Mouse (Mus musculus): ENCODE measurements at regions not wholly inside any gene's neighbourhood (a gene's known extent, or its start where the extent isn't known, plus 50 kb on each side); places are given as distances from the start of the nearest gene placed in this dataset.

GRCm38 (mm10) chr8:109104798-109105326, 389.0 kb upstream of the Pmfbp1 start:
- no peaks in the 10 kb centered on the region for H3K9me3 ChIP-seq (ENCODE audit: control insufficient read depth, low read length)
- H3K27ac ChIP-seq (replicated peaks; ENCODE audit: low read depth, low read length), result peak overlapping the region; percentile 44; the same call in 1 of the 2 replicates
- no peak overlapping the region for H3K4me3 ChIP-seq (replicated peaks; ENCODE audit: low read length)
- DNase-seq (ENCODE audit: low spot score), result peak; percentile 37
- peak; percentile 57; the same call in 1 of the 2 replicates for ATAC-seq (ENCODE audit: low FRiP score, low read depth)
- peak overlapping the region; percentile 27; the same call in 1 of the 2 replicates for H3K4me2 ChIP-seq (replicated peaks; ENCODE audit: low read depth, low read length, severe bottlenecking)
- TF ChIP-seq POLR2A (IDR thresholded peaks at IDR 0.05; ENCODE audit: borderline replicate concordance, extremely low read depth, insufficient read depth, insufficient read length), result no peak
- 25% methylated on average over 6 of the region's 6 CpGs for WGBS
- H3K4me1 ChIP-seq (ENCODE audit: control insufficient read depth, insufficient read depth, low read length), result peaks cover 32% of the 10 kb centered on the region
- no peaks in the 10 kb centered on the region for H3K27me3 ChIP-seq (ENCODE audit: control insufficient read depth, insufficient read depth, low read length)
- H3K36me3 ChIP-seq (ENCODE audit: control insufficient read depth, insufficient read depth, low read length), result no peaks in the 10 kb centered on the region
- no peak overlapping the region for H3K9ac ChIP-seq (ENCODE audit: low read depth, low read length, severe bottlenecking)

GRCm38 (mm10) chr8:109105693-109106092, 388.1 kb upstream of the Pmfbp1 start:
- Histone ChIP-seq H3K27me3 (ENCODE audit: control insufficient read depth, insufficient read depth, low read length) (no peaks in the 10 kb centered on the region), H3K9me3 (ENCODE audit: control insufficient read depth, low read length) (no peaks in the 10 kb centered on the region), H3K27ac (replicated peaks; ENCODE audit: low read depth, low read length) (peak overlapping the region; percentile 16; the same call in 1 of the 2 replicates), H3K4me3 (replicated peaks; ENCODE audit: low read length) (no peak overlapping the region), H3K36me3 (ENCODE audit: control insufficient read depth, insufficient read depth, low read length) (no peaks in the 10 kb centered on the region), H3K9ac (ENCODE audit: low read depth, low read length, severe bottlenecking) (no peak overlapping the region), H3K4me1 (ENCODE audit: control insufficient read depth, insufficient read depth, low read length) (peaks cover 32% of the 10 kb centered on the region), H3K4me2 (replicated peaks; ENCODE audit: low read depth, low read length, severe bottlenecking) (peak overlapping the region; percentile 27)
- ATAC-seq (ENCODE audit: low FRiP score, low read depth) (no peak), DNase-seq (ENCODE audit: low spot score) (no peak)
- no peak for TF ChIP-seq POLR2A (IDR thresholded peaks at IDR 0.05; ENCODE audit: borderline replicate concordance, extremely low read depth, insufficient read depth, insufficient read length)
- WGBS, result 22% methylated on average over 6 of the region's 6 CpGs

GRCm38 (mm10) chr8:109106971-109107370, 386.9 kb upstream of the Pmfbp1 start:
- Histone ChIP-seq H3K9ac (ENCODE audit: low read depth, low read length, severe bottlenecking) (no peak overlapping the region), H3K4me3 (replicated peaks; ENCODE audit: low read length) (no peak overlapping the region), H3K27me3 (ENCODE audit: control insufficient read depth, insufficient read depth, low read length) (no peaks in the 10 kb centered on the region), H3K27ac (replicated peaks; ENCODE audit: low read depth, low read length) (no peak overlapping the region), H3K9me3 (ENCODE audit: control insufficient read depth, low read length) (no peaks in the 10 kb centered on the region), H3K4me1 (ENCODE audit: control insufficient read depth, insufficient read depth, low read length) (peaks cover 32% of the 10 kb centered on the region), H3K4me2 (replicated peaks; ENCODE audit: low read depth, low read length, severe bottlenecking) (peak overlapping the region; percentile 31), H3K36me3 (ENCODE audit: control insufficient read depth, insufficient read depth, low read length) (no peaks in the 10 kb centered on the region)
- WGBS, result 43% methylated on average over 9 of the region's 9 CpGs
- no peak for TF ChIP-seq POLR2A (IDR thresholded peaks at IDR 0.05; ENCODE audit: borderline replicate concordance, extremely low read depth, insufficient read depth, insufficient read length)
- ATAC-seq (ENCODE audit: low FRiP score, low read depth) (no peak), DNase-seq (ENCODE audit: low spot score) (no peak)

- H3K27me3 ChIP-seq (ENCODE audit: control insufficient read depth, insufficient read depth, low read length), result no peaks in the 10 kb centered on the region
- no peak for TF ChIP-seq POLR2A (IDR thresholded peaks at IDR 0.05; ENCODE audit: borderline replicate concordance, extremely low read depth, insufficient read depth, insufficient read length)
- no peak overlapping the region for H3K4me3 ChIP-seq (replicated peaks; ENCODE audit: low read length)
- no peaks in the 10 kb centered on the region for H3K9me3 ChIP-seq (ENCODE audit: control insufficient read depth, low read length)
- ATAC-seq (ENCODE audit: low FRiP score, low read depth) (no peak), DNase-seq (ENCODE audit: low spot score) (no peak)
- peaks cover 32% of the 10 kb centered on the region for H3K4me1 ChIP-seq (ENCODE audit: control insufficient read depth, insufficient read depth, low read length)
- no peaks in the 10 kb centered on the region for H3K36me3 ChIP-seq (ENCODE audit: control insufficient read depth, insufficient read depth, low read length)
- H3K9ac ChIP-seq (ENCODE audit: low read depth, low read length, severe bottlenecking), result no peak overlapping the region
- H3K27ac ChIP-seq (replicated peaks; ENCODE audit: low read depth, low read length), result no peak overlapping the region
- H3K4me2 ChIP-seq (replicated peaks; ENCODE audit: low read depth, low read length, severe bottlenecking), result no peak overlapping the region
- 71% methylated on average over 12 of the region's 12 CpGs for WGBS
These were observed 386.1 kb upstream of the Pmfbp1 start for GRCm38 (mm10) chr8:109107762-109108161.

- Histone ChIP-seq H3K4me1 (ENCODE audit: control insufficient read depth, insufficient read depth, low read length) (peaks cover 31% of the 10 kb centered on the region), H3K4me3 (replicated peaks; ENCODE audit: low read length) (no peak overlapping the region), H3K9ac (ENCODE audit: low read depth, low read length, severe bottlenecking) (no peak overlapping the region), H3K4me2 (replicated peaks; ENCODE audit: low read depth, low read length, severe bottlenecking) (no peak overlapping the region), H3K27ac (replicated peaks; ENCODE audit: low read depth, low read length) (no peak overlapping the region), H3K27me3 (ENCODE audit: control insufficient read depth, insufficient read depth, low read length) (no peaks in the 10 kb centered on the region), H3K9me3 (ENCODE audit: control insufficient read depth, low read length) (no peaks in the 10 kb centered on the region), H3K36me3 (ENCODE audit: control insufficient read depth, insufficient read depth, low read length) (no peaks in the 10 kb centered on the region)
- DNase-seq (ENCODE audit: low spot score) (no peak), ATAC-seq (ENCODE audit: low FRiP score, low read depth) (no peak)
- no peak for TF ChIP-seq POLR2A (IDR thresholded peaks at IDR 0.05; ENCODE audit: borderline replicate concordance, extremely low read depth, insufficient read depth, insufficient read length)
- 68% methylated on average over 4 of the region's 4 CpGs for WGBS
These were observed 384.4 kb upstream of the Pmfbp1 start for GRCm38 (mm10) chr8:109109390-109109789.
